In the genomic region with DNA sequence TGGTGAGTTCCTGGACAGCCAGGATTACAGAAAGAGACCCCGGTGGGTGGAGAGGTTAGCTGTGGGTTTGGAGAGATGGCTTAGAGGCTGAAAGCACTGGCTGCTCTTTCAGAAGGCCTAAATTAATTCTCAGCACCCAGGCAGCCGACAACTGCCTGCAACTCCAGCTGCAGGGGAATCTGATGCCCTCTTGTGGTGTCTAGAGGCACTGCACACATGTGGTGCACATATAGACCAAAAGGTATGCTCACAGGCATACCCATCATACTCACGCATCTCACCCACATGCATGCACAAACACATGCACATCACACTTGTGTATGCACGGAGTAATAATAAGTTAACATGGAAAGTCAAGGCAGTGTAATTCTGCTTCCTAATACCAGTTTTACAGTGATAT, we compare ENCODE assay signal across 17 mouse cellular contexts. TPM values are rescaled to one million over a fixed set of nuclear protein-coding genes. Genes with fewer than 3 reads are reported as not detected.
DNase-seq lines count a peak whose midpoint lies in the region; ATAC-seq and TF ChIP-seq lines count a peak whose summit lies in the region.
"Had no signal": no experiment of that assay in that cellular context is flagged by ENCODE, and none has a peak within 500 bp of the region (broad histone marks: within the 10 kb centered on the region; RNA-seq: fewer than 3 reads in every experiment).

No protein-coding gene starts in this region.

- DNase-seq in kidney, adult 2 months = no peak
- DNase-seq in kidney, postnatal 10 days = no peak
- no peak for DNase-seq in midbrain, postnatal 0 days (ENCODE audit: low spot score)
- no peak for DNase-seq in midbrain, embryonic 14.5 days
- peak; percentile 52 for DNase-seq in ES-CJ7 (ENCODE audit: low read depth, low spot score)
- peak; percentile 29 for DNase-seq in induced T-regulatory cell, adult 2 months (ENCODE audit: low read depth)
- DNase-seq in cerebellum, adult 2 months = no peak
- DNase-seq in gastrocnemius, postnatal 4 days (ENCODE audit: low spot score in 2 of 2) = no peak
- DNase-seq: adrenal gland, postnatal 14 days; cerebellum, postnatal 14 days; heart, postnatal 10 days; liver, embryonic 13.5 days; lung, postnatal 4 days had no signal

- no peak overlapping the region for H3K9ac ChIP-seq in midbrain, postnatal 0 days (replicated peaks; ENCODE audit: low read length, poor library complexity, severe bottlenecking)
- H3K9ac ChIP-seq in midbrain, embryonic 14.5 days (replicated peaks; ENCODE audit: low read length) = no peak overlapping the region
- H3K9ac ChIP-seq: forebrain, embryonic 15.5 days; kidney, embryonic 15.5 days; liver, embryonic 13.5 days had no signal

- H3K9me3 ChIP-seq in midbrain, postnatal 0 days (ENCODE audit: low read length) = no peaks in the 10 kb centered on the region
- H3K9me3 ChIP-seq in midbrain, embryonic 14.5 days (ENCODE audit: control insufficient read depth, low read length) = no peaks in the 10 kb centered on the region
- H3K9me3 ChIP-seq: forebrain, embryonic 15.5 days had no signal

- ATAC-seq in midbrain, postnatal 0 days (ENCODE audit: low FRiP score) = no peak
- ATAC-seq in midbrain, embryonic 14.5 days (ENCODE audit: low FRiP score, low TSS enrichment) = no peak
- ATAC-seq: forebrain, embryonic 15.5 days had no signal

- 98% methylated on average over 4 of the region's 4 CpGs for WGBS in kidney, adult 2 months
- 97% methylated on average over 4 of the region's 4 CpGs for WGBS in midbrain, postnatal 0 days
- 94% methylated on average over 4 of the region's 4 CpGs for WGBS in midbrain, embryonic 14.5 days
- WGBS in cerebellum, adult 2 months = 92% methylated on average over 4 of the region's 4 CpGs

- no peaks in the 10 kb centered on the region for H3K4me1 ChIP-seq in kidney, adult 2 months (ENCODE audit: control insufficient read depth, insufficient read depth, low read length)
- H3K4me1 ChIP-seq in midbrain, postnatal 0 days (ENCODE audit: insufficient read depth, low read length) = no peaks in the 10 kb centered on the region
- H3K4me1 ChIP-seq in midbrain, embryonic 14.5 days (ENCODE audit: control insufficient read depth, insufficient read depth, low read length) = no peaks in the 10 kb centered on the region
- H3K4me1 ChIP-seq in cerebellum, adult 2 months (ENCODE audit: control insufficient read depth, insufficient read depth, low read length) = no peaks in the 10 kb centered on the region
- H3K4me1 ChIP-seq: forebrain, embryonic 15.5 days; kidney, embryonic 15.5 days; liver, embryonic 13.5 days had no signal

- no peak overlapping the region for H3K4me2 ChIP-seq in midbrain, postnatal 0 days (ENCODE audit: low read depth, low read length, poor library complexity, severe bottlenecking)
- H3K4me2 ChIP-seq in midbrain, embryonic 14.5 days (ENCODE audit: low read length) = no peak overlapping the region
- H3K4me2 ChIP-seq: forebrain, embryonic 15.5 days; kidney, embryonic 15.5 days; liver, embryonic 13.5 days; midbrain, embryonic 11.5 days had no signal

- H3K4me3 ChIP-seq in kidney, adult 2 months (ENCODE audit: insufficient read depth, low read depth, low read length) = no peak overlapping the region
- H3K4me3 ChIP-seq in midbrain, postnatal 0 days (ENCODE audit: low read depth, low read length) = no peak overlapping the region
- no peak overlapping the region for H3K4me3 ChIP-seq in midbrain, embryonic 14.5 days (replicated peaks; ENCODE audit: low read depth, low read length)
- no peak overlapping the region for H3K4me3 ChIP-seq in cerebellum, adult 2 months (replicated peaks; ENCODE audit: insufficient read depth, low read depth, low read length)
- H3K4me3 ChIP-seq: forebrain, embryonic 15.5 days; kidney, embryonic 15.5 days; liver, embryonic 13.5 days; myocyte had no signal

- 0 out of 2 replicates have a peak, but pooled peaks have one; percentile 21 for TF ChIP-seq CTCF in kidney, adult 2 months (conservative IDR thresholded peaks at IDR 0.05; ENCODE audit: insufficient read depth, insufficient read length, low read depth, low read length)
- peak; percentile 17; the same call in 1 of the 2 replicates for TF ChIP-seq CTCF in midbrain, postnatal 0 days (IDR thresholded peaks at IDR 0.05)
- TF ChIP-seq CTCF in cerebellum, adult 2 months (IDR thresholded peaks at IDR 0.05; ENCODE audit: borderline replicate concordance, insufficient read depth, low read depth, low read length) = no peak

- no peak for TF ChIP-seq POLR2A in kidney, adult 2 months (IDR thresholded peaks at IDR 0.05; ENCODE audit: low read depth, low read length)
- TF ChIP-seq POLR2A in cerebellum, adult 2 months (IDR thresholded peaks at IDR 0.05; ENCODE audit: borderline replicate concordance, insufficient read depth, low read length) = no peak

- no peaks in the 10 kb centered on the region for H3K27me3 ChIP-seq in kidney, adult 2 months (replicated peaks; ENCODE audit: control insufficient read depth, insufficient read depth, low read length)
- no peaks in the 10 kb centered on the region for H3K27me3 ChIP-seq in midbrain, postnatal 0 days (ENCODE audit: insufficient read depth, low read length)
- no peaks in the 10 kb centered on the region for H3K27me3 ChIP-seq in midbrain, embryonic 14.5 days (ENCODE audit: control insufficient read depth, insufficient read depth, low read length)
- H3K27me3 ChIP-seq in cerebellum, adult 2 months (ENCODE audit: control insufficient read depth, insufficient read depth, low read length) = no peaks in the 10 kb centered on the region; the same call in 1 of the 2 replicates
- H3K27me3 ChIP-seq: forebrain, embryonic 15.5 days; kidney, embryonic 15.5 days; liver, embryonic 13.5 days had no signal

- no peak overlapping the region for H3K27ac ChIP-seq in kidney, adult 2 months (ENCODE audit: insufficient read depth, low read depth, low read length)
- H3K27ac ChIP-seq in midbrain, postnatal 0 days (ENCODE audit: low read depth, low read length) = no peak overlapping the region
- no peak overlapping the region for H3K27ac ChIP-seq in midbrain, embryonic 14.5 days (replicated peaks; ENCODE audit: low read depth, low read length)
- no peak overlapping the region for H3K27ac ChIP-seq in cerebellum, adult 2 months (ENCODE audit: insufficient read depth, low read length)
- H3K27ac ChIP-seq: forebrain, embryonic 15.5 days; kidney, embryonic 15.5 days; liver, embryonic 13.5 days had no signal

- H3K36me3 ChIP-seq in kidney, adult 2 months (ENCODE audit: control insufficient read depth, insufficient read depth, low read length) = no peaks in the 10 kb centered on the region
- H3K36me3 ChIP-seq in midbrain, postnatal 0 days (ENCODE audit: insufficient read depth, low read length) = peaks cover 12% of the 10 kb centered on the region
- H3K36me3 ChIP-seq in midbrain, embryonic 14.5 days (ENCODE audit: control insufficient read depth, insufficient read depth, low read length) = peaks cover 13% of the 10 kb centered on the region

RNA-seq across cellular contexts. Expression of a gene that starts 38.8 kb away (rescaled TPM):
- polyA plus RNA-seq in kidney, adult 2 months (2012; rRNA removed) = 44.8 and 55.9 TPM in 2 replicates
- 58.4 and 60.1 TPM in 2 replicates for total RNA-seq in midbrain, postnatal 0 days (2014; rRNA removed)
- polyA plus RNA-seq in midbrain, postnatal 0 days (2015; fragmentation: Nextera tagmentation; extraction: Ambion mirVana) = 89.4 and 91.0 TPM in 2 replicates
- polyA plus RNA-seq in midbrain, embryonic 14.5 days (2014; fragmentation: Nextera tagmentation; extraction: Ambion mirVana) = 102 and 107 TPM in 2 replicates
- polyA plus RNA-seq in cerebellum, adult 2 months (2012; rRNA removed) = 85.0 and 89.2 TPM in 2 replicates
- 100 to 1,000 TPM; 105 TPM for total RNA-seq in gastrocnemius, postnatal 4 days (2021)

RNA-seq across cellular contexts. Expression of a gene that starts 39.2 kb away (rescaled TPM):
- polyA plus RNA-seq in kidney, adult 2 months (2012; rRNA removed) = 24.1 TPM in 2 replicates
- 5.6 and 6.5 TPM in 2 replicates for total RNA-seq in midbrain, postnatal 0 days (2014; rRNA removed)
- 2.6 and 2.9 TPM in 2 replicates for polyA plus RNA-seq in midbrain, postnatal 0 days (2015; fragmentation: Nextera tagmentation; extraction: Ambion mirVana)
- 4.1 and 5.2 TPM in 2 replicates for polyA plus RNA-seq in midbrain, embryonic 14.5 days (2014; fragmentation: Nextera tagmentation; extraction: Ambion mirVana)
- 15.9 and 16.8 TPM in 2 replicates for polyA plus RNA-seq in cerebellum, adult 2 months (2012; rRNA removed)
- 1 to 10 TPM; 8.2 to 8.7 TPM for total RNA-seq in gastrocnemius, postnatal 4 days (2021)

Comparison
In these comparisons a context has a peak if more than half of its experiments do, and no peak if none do; other contexts are left out.
1. DNase-seq: peak in ES-CJ7 (single experiment) and induced T-regulatory cell, adult 2 months (single experiment); none in kidney, adult 2 months (single experiment), kidney, postnatal 10 days (single experiment), midbrain, postnatal 0 days (single experiment), midbrain, embryonic 14.5 days (single experiment), cerebellum, adult 2 months (0 of 2) and gastrocnemius, postnatal 4 days (0 of 2).